Mouse (Mus musculus): Measurements from ENCODE around the gene Ncf2. TPM values are rescaled to one million over a fixed set of nuclear protein-coding genes. Genes with fewer than 3 reads are reported as not detected.
"Not testable (repeated sequence)": the region's sequence is repeated elsewhere in the genome, so short reads cannot be mapped to it uniquely, and the experiment has no call there.

Gene Ncf2
- polyA plus RNA-seq, 1 experiment from 2014 or later: 2.1 TPM

DNA sequence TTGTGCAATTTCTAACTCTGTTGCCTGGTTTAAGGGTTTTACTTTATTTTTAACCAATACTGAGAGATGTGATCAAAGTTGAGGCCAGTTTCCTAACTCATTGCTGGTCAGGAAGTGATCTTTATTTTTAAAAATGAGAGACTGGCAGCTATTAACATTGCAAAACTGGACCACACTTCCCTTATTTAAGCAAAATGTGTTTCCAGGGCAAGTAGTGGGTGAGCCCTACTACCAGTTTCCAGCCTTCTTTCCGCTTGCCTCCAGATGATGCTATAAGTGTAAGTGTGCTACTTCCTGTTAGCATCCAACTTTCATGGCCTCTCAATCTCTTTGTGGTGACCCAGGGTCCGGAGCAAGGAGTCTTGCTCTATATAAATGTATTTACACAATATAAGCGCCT is 25.4 kb upstream of the Ncf2 start:
- H3K36me3 ChIP-seq (ENCODE audit: control insufficient read depth, insufficient read depth, low read length): peaks cover 65% of the 10 kb centered on the region
- ATAC-seq; H3K4me1 ChIP-seq (ENCODE audit: control insufficient read depth, insufficient read depth, low read length); H3K4me2 ChIP-seq (ENCODE audit: low read length); H3K27ac ChIP-seq (ENCODE audit: low read depth, low read length); H3K9me3 ChIP-seq (replicated peaks; ENCODE audit: control insufficient read depth, low read length); DNase-seq (ENCODE audit: low spot score); H3K9ac ChIP-seq (ENCODE audit: low read length); H3K27me3 ChIP-seq (replicated peaks; ENCODE audit: control insufficient read depth, insufficient read depth, low read length); H3K4me3 ChIP-seq (ENCODE audit: low read depth, low read length): not testable (repeated sequence)
- WGBS: 97% methylated on average over 3 of the region's 3 CpGs

DNA sequence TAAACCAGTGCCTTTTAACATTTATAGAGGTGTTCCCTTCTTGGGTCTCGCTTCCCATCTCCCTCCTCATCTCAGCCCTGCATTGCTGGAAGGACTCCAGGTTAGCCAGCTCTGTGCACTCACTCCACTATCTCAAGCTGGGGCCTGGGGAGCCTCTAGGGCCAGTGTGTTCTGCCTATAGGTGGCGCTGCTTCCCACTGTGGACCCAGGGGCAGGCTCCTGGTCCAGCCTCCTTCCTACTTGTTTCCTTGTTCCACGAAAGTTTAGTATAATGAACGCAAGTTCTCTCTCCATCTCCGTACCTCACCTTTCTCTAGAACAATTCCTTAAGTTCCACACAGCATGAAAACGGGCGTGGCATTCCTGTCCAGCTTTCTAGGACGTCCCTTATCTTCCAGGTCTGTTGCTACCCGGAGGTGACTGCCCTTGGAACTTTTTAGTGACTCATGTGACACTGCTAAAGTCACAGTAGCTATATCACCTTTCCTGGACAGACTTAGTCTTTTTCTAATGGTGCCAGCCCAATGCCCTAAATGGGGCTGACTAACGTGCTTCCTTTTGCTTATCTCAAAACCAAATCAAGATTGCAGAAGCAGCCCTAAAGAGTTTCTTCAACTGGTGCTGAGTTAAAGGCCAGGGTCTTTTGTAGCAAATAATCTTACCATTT is 20.8 kb upstream of the Ncf2 start:
- H3K36me3 ChIP-seq (ENCODE audit: control insufficient read depth, insufficient read depth, low read length): peaks cover 25% of the 10 kb centered on the region
- no peak overlapping the region for H3K4me2 ChIP-seq (ENCODE audit: low read length)
- no peak overlapping the region for H3K4me3 ChIP-seq (ENCODE audit: low read depth, low read length)
- H3K27ac ChIP-seq (ENCODE audit: low read depth, low read length): no peak overlapping the region
- no peak overlapping the region for H3K9ac ChIP-seq (ENCODE audit: low read length)
- no peaks in the 10 kb centered on the region for H3K4me1 ChIP-seq (ENCODE audit: control insufficient read depth, insufficient read depth, low read length)
- WGBS: 38% methylated on average over 10 of the region's 10 CpGs
- ATAC-seq (peak; percentile 74), DNase-seq (ENCODE audit: low spot score) (peak; percentile 52)
- H3K27me3 ChIP-seq (replicated peaks; ENCODE audit: control insufficient read depth, insufficient read depth, low read length): no peaks in the 10 kb centered on the region
- H3K9me3 ChIP-seq (replicated peaks; ENCODE audit: control insufficient read depth, low read length): no peaks in the 10 kb centered on the region

DNA sequence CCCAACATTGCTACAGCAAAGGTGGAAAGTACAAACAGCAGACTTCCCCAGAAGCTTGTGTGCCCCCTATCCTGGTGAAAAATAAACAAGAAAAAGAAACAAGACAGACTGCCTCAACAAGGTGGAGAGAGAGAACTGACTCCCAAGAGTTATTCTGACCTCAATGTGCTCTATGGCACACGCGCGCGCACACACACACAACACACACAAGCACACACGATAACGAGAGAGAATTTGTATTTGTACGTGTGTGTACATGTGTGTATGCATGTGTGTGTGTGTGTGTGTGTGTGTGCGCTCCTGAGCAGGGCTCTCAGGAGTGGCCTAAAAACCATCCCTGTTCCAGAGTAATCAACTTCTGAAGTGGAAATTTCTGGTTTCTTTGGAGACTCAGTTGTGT is 15.4 kb upstream of the Ncf2 start:
- no peaks in the 10 kb centered on the region for H3K36me3 ChIP-seq (ENCODE audit: control insufficient read depth, insufficient read depth, low read length)
- no peaks in the 10 kb centered on the region for H3K4me1 ChIP-seq (ENCODE audit: control insufficient read depth, insufficient read depth, low read length)
- H3K27ac ChIP-seq (ENCODE audit: low read depth, low read length): no peak overlapping the region
- no peaks in the 10 kb centered on the region for H3K27me3 ChIP-seq (replicated peaks; ENCODE audit: control insufficient read depth, insufficient read depth, low read length)
- 97% methylated on average over 8 of the region's 8 CpGs for WGBS
- ATAC-seq: no peak
- no peak for DNase-seq (ENCODE audit: low spot score)
- H3K9me3 ChIP-seq (replicated peaks; ENCODE audit: control insufficient read depth, low read length): no peaks in the 10 kb centered on the region
- no peak overlapping the region for H3K4me3 ChIP-seq (ENCODE audit: low read depth, low read length)
- H3K4me2 ChIP-seq (ENCODE audit: low read length): no peak overlapping the region
- no peak overlapping the region for H3K9ac ChIP-seq (ENCODE audit: low read length)

DNA sequence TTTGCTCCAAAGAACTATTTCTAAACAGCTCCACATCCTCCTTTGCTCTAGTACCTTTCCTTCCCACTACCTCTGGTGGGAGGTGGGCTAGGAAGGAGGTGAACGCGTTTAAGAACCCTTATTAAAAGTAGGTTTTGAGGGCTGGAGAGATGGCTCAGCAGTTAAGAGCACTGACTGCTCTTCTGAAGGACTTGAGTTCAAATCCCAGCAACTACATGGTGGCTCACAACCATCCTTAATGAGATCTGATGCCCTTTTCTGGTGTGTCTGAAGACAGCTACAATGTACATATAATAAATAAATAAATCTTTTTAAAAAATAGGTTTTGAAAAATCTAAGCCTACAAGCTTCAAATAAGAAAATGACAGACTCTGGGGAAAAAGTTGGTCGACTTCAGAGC is 14.5 kb upstream of the Ncf2 start:
- not testable (repeated sequence) for DNase-seq (ENCODE audit: low spot score); H3K9ac ChIP-seq (ENCODE audit: low read length); ATAC-seq; H3K27ac ChIP-seq (ENCODE audit: low read depth, low read length); H3K4me3 ChIP-seq (ENCODE audit: low read depth, low read length); H3K4me1 ChIP-seq (ENCODE audit: control insufficient read depth, insufficient read depth, low read length); H3K36me3 ChIP-seq (ENCODE audit: control insufficient read depth, insufficient read depth, low read length); H3K27me3 ChIP-seq (replicated peaks; ENCODE audit: control insufficient read depth, insufficient read depth, low read length); H3K9me3 ChIP-seq (replicated peaks; ENCODE audit: control insufficient read depth, low read length); H3K4me2 ChIP-seq (ENCODE audit: low read length)
- WGBS: 93% methylated on average over 3 of the region's 3 CpGs

DNA sequence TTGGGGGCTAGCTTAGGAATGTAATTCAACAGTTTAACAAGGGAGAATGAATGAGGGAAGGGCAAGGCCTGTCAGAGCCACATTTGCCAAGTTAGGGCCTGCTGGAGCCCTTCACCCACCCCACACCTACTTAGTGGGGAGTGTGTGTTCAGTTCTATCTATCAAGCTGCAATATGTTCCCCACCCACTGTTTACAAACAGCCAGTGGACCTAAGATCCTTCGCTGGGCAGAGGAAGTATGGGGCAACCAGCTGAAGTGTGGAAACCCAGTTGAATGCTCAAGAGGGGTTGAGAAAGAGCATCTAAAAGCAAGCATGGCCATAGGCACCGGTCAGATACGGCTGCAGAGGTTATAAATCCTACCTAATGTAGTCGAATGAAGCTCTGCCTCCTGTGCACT is 13.0 kb upstream of the Ncf2 start:
- Histone ChIP-seq H3K4me2 (ENCODE audit: low read length) (no peak overlapping the region), H3K4me1 (ENCODE audit: control insufficient read depth, insufficient read depth, low read length) (no peaks in the 10 kb centered on the region), H3K27me3 (replicated peaks; ENCODE audit: control insufficient read depth, insufficient read depth, low read length) (no peaks in the 10 kb centered on the region), H3K36me3 (ENCODE audit: control insufficient read depth, insufficient read depth, low read length) (no peaks in the 10 kb centered on the region), H3K9me3 (replicated peaks; ENCODE audit: control insufficient read depth, low read length) (no peaks in the 10 kb centered on the region), H3K27ac (ENCODE audit: low read depth, low read length) (no peak overlapping the region), H3K9ac (ENCODE audit: low read length) (no peak overlapping the region), H3K4me3 (ENCODE audit: low read depth, low read length) (no peak overlapping the region)
- WGBS: 87% methylated on average over 4 of the region's 4 CpGs
- no peak for DNase-seq (ENCODE audit: low spot score)
- no peak for ATAC-seq

DNA sequence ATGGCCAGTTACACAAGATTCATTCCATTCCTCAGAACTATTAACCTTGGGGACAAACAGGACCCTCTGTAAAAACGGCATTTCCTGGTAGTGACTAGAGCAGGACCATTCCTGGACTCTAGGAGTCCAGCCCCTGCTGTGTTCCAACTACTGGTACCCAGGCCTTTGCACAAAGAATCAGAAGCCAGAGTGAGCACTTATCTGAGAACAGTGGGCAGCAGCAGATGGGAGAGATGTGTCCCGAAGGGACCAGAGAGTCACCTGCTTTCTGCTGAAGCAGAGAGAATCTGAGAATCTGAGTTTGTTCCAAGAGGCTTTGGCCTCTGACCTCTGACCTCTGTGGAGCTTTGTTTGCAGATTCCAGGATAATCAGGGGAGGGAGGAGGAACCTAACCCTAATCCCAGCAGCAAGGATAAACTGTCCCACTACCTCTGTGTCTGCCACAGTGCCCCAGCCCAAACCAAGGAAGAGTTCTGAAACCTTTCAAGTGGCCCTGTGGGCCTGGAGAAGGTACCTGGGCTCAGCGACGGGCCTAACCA is 11.8 kb upstream of the Ncf2 start:
- 27% methylated on average over 4 of the region's 4 CpGs for WGBS
- Histone ChIP-seq H3K9me3 (replicated peaks; ENCODE audit: control insufficient read depth, low read length) (no peaks in the 10 kb centered on the region), H3K9ac (ENCODE audit: low read length) (no peak overlapping the region), H3K4me2 (ENCODE audit: low read length) (no peak overlapping the region), H3K4me1 (ENCODE audit: control insufficient read depth, insufficient read depth, low read length) (peaks cover 2% of the 10 kb centered on the region; the same call in 1 of the 2 replicates), H3K36me3 (ENCODE audit: control insufficient read depth, insufficient read depth, low read length) (no peaks in the 10 kb centered on the region), H3K27ac (ENCODE audit: low read depth, low read length) (no peak overlapping the region), H3K27me3 (replicated peaks; ENCODE audit: control insufficient read depth, insufficient read depth, low read length) (no peaks in the 10 kb centered on the region), H3K4me3 (ENCODE audit: low read depth, low read length) (no peak overlapping the region)
- DNase-seq (ENCODE audit: low spot score) (no peak), ATAC-seq (no peak)

DNA sequence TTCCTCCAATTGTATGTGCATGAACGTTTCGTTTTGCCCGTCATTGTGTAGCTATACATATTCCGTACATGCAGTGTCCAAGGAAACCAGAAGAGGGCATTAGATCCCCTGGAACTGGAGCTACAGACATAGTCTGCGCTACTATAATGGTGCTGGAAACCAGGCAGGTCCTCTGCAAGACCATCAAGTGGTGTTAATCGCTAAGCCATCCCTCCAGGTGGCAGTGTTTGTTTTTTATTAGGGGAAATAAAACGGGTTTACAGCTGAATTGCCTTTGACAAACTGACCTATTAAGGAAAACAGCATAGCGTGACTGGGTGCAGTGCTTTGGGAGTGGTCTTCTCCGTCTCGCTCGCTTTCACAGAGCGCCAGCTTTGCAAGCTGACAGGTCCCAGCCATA is 9.7 kb upstream of the Ncf2 start:
- 25% methylated on average over 12 of the region's 12 CpGs for WGBS
- Histone ChIP-seq H3K4me1 (ENCODE audit: control insufficient read depth, insufficient read depth, low read length) (peaks cover 2% of the 10 kb centered on the region; the same call in 1 of the 2 replicates), H3K4me2 (ENCODE audit: low read length) (no peak overlapping the region), H3K27ac (ENCODE audit: low read depth, low read length) (no peak overlapping the region), H3K36me3 (ENCODE audit: control insufficient read depth, insufficient read depth, low read length) (no peaks in the 10 kb centered on the region), H3K9ac (ENCODE audit: low read length) (no peak overlapping the region), H3K27me3 (replicated peaks; ENCODE audit: control insufficient read depth, insufficient read depth, low read length) (no peaks in the 10 kb centered on the region), H3K9me3 (replicated peaks; ENCODE audit: control insufficient read depth, low read length) (no peaks in the 10 kb centered on the region), H3K4me3 (ENCODE audit: low read depth, low read length) (no peak overlapping the region)
- DNase-seq (ENCODE audit: low spot score) (peak; percentile 71), ATAC-seq (peak; percentile 51)

DNA sequence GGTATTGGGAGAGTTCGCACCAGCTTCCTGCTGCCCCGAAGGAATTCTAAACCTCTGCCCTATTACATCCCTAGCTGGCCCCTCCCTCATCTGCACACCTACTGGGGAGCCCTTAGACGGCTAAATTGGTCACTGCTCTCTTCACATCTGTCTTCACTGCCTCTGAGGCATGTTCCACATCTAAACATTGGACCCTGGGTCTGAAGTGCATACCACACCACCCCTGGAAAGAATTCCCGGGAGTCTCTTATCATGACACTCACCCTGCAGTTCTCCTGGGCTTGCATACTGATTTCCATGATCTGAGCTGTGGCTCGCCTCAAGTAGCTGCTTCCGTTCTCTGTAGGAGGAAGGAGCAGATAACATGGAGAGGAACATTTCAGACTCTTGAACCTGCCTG is 9.2 kb upstream of the Ncf2 start:
- 27% methylated on average over 6 of the region's 6 CpGs for WGBS

DNA sequence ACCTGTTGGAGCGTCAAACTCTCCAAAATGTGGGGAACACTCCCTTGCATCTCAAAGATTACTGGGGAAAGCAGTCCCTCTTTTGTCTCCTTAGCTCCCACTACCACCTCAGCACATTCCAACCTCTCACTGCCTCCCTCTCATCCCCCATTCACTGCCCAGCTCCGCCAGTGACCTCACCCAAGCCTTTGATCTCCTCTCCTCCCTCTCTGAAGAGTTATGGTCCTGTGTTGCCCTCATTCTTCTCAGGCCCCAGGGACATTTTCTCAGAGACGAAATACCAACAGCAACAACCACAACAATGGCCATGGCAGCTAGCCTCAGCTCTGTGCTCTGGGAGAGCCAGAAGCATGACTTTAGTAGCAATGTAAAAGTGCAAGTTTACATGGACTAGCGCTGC is 8.7 kb upstream of the Ncf2 start:
- H3K4me1 ChIP-seq (ENCODE audit: control insufficient read depth, insufficient read depth, low read length): peaks cover 2% of the 10 kb centered on the region; the same call in 1 of the 2 replicates
- no peaks in the 10 kb centered on the region for H3K27me3 ChIP-seq (replicated peaks; ENCODE audit: control insufficient read depth, insufficient read depth, low read length)
- ATAC-seq: no peak
- H3K36me3 ChIP-seq (ENCODE audit: control insufficient read depth, insufficient read depth, low read length): no peaks in the 10 kb centered on the region
- 28% methylated on average over 4 of the region's 4 CpGs for WGBS
- no peak overlapping the region for H3K4me2 ChIP-seq (ENCODE audit: low read length)
- H3K4me3 ChIP-seq (ENCODE audit: low read depth, low read length): no peak overlapping the region
- no peak overlapping the region for H3K27ac ChIP-seq (ENCODE audit: low read depth, low read length)
- H3K9me3 ChIP-seq (replicated peaks; ENCODE audit: control insufficient read depth, low read length): no peaks in the 10 kb centered on the region
- H3K9ac ChIP-seq (ENCODE audit: low read length): no peak overlapping the region
- DNase-seq (ENCODE audit: low spot score): no peak

More for the DNA sequence above, 9.2 kb upstream of the Ncf2 start:
- H3K4me2 ChIP-seq (ENCODE audit: low read length): no peak overlapping the region
- DNase-seq (ENCODE audit: low spot score) (no peak), ATAC-seq (peak; percentile 38; the same call in 1 of the 2 replicates)
- no peaks in the 10 kb centered on the region for H3K27me3 ChIP-seq (replicated peaks; ENCODE audit: control insufficient read depth, insufficient read depth, low read length)
- H3K4me1 ChIP-seq (ENCODE audit: control insufficient read depth, insufficient read depth, low read length): peaks cover 2% of the 10 kb centered on the region; the same call in 1 of the 2 replicates
- H3K36me3 ChIP-seq (ENCODE audit: control insufficient read depth, insufficient read depth, low read length): no peaks in the 10 kb centered on the region
- H3K9ac ChIP-seq (ENCODE audit: low read length): no peak overlapping the region
- no peak overlapping the region for H3K27ac ChIP-seq (ENCODE audit: low read depth, low read length)
- no peaks in the 10 kb centered on the region for H3K9me3 ChIP-seq (replicated peaks; ENCODE audit: control insufficient read depth, low read length)
- no peak overlapping the region for H3K4me3 ChIP-seq (ENCODE audit: low read depth, low read length)
